Mouse (Mus musculus): ENCODE measurements around the gene Gm17428. TPM values are rescaled to one million over a fixed set of nuclear protein-coding genes. Genes with fewer than 3 reads are reported as not detected.
"Not testable (repeated sequence)": the region's sequence is repeated elsewhere in the genome, so short reads cannot be mapped to it uniquely, and the experiment has no call there.

The Gm17428 gene
- total RNA-seq, 2 experiments from 2014 or later = not detected

- no peak for ATAC-seq (replicated peaks; ENCODE audit: low FRiP score, poor library complexity, severe bottlenecking)
These were observed 2.5 kb upstream of the Gm17428 start for GRCm38 (mm10) chr14:54974068-54974791.

GRCm38 (mm10) chr14:54978664-54979063 is 1.9 kb downstream of the Gm17428 start:
- ATAC-seq (replicated peaks; ENCODE audit: low FRiP score, poor library complexity, severe bottlenecking) = 0 out of 2 replicates have a peak, but pooled peaks have one; percentile 20

- no peak for ATAC-seq (replicated peaks; ENCODE audit: low FRiP score, poor library complexity, severe bottlenecking)
These were observed 5.2 kb downstream of the Gm17428 start for GRCm38 (mm10) chr14:54981934-54982333.

GRCm38 (mm10) chr14:54988350-54988874 is 11.7 kb downstream of the Gm17428 start:
- not testable (repeated sequence) for ATAC-seq (replicated peaks; ENCODE audit: low FRiP score, poor library complexity, severe bottlenecking)

GRCm38 (mm10) chr14:54988882-54989281 is 12.1 kb downstream of the Gm17428 start:
- ATAC-seq (replicated peaks; ENCODE audit: low FRiP score, poor library complexity, severe bottlenecking) = no peak

GRCm38 (mm10) chr14:54989886-54990441 is 13.2 kb downstream of the Gm17428 start:
- no peak for ATAC-seq (replicated peaks; ENCODE audit: low FRiP score, poor library complexity, severe bottlenecking)

GRCm38 (mm10) chr14:54992196-54992595 is 15.5 kb downstream of the Gm17428 start:
- ATAC-seq (replicated peaks; ENCODE audit: low FRiP score, poor library complexity, severe bottlenecking) = no peak

GRCm38 (mm10) chr14:54993636-54994035 is 16.9 kb downstream of the Gm17428 start:
- no peak for ATAC-seq (replicated peaks; ENCODE audit: low FRiP score, poor library complexity, severe bottlenecking)

- no peak for ATAC-seq (replicated peaks; ENCODE audit: low FRiP score, poor library complexity, severe bottlenecking)
These were observed 17.6 kb downstream of the Gm17428 start, which contains the start of gene Myh7 for GRCm38 (mm10) chr14:54994136-54994868. Myh7 (minus strand) TSS chr14:54994626.

GRCm38 (mm10) chr14:54994869-54995186 is 18.1 kb downstream of the Gm17428 start:
- no peak for ATAC-seq (replicated peaks; ENCODE audit: low FRiP score, poor library complexity, severe bottlenecking)

- ATAC-seq (replicated peaks; ENCODE audit: low FRiP score, poor library complexity, severe bottlenecking) = no peak
These were observed 18.9 kb downstream of the Gm17428 start for GRCm38 (mm10) chr14:54995457-54996138.

- ATAC-seq (replicated peaks; ENCODE audit: low FRiP score, poor library complexity, severe bottlenecking) = no peak
These were observed 20.1 kb downstream of the Gm17428 start for GRCm38 (mm10) chr14:54996793-54997192.

- ATAC-seq (replicated peaks; ENCODE audit: low FRiP score, poor library complexity, severe bottlenecking) = no peak
These were observed 20.6 kb downstream of the Gm17428 start for GRCm38 (mm10) chr14:54997297-54997696.

GRCm38 (mm10) chr14:54998680-54999079 is 21.9 kb downstream of the Gm17428 start:
- ATAC-seq (replicated peaks; ENCODE audit: low FRiP score, poor library complexity, severe bottlenecking) = no peak

GRCm38 (mm10) chr14:54999868-55000267 is 23.1 kb downstream of the Gm17428 start:
- ATAC-seq (replicated peaks; ENCODE audit: low FRiP score, poor library complexity, severe bottlenecking) = not testable (repeated sequence)

- ATAC-seq (replicated peaks; ENCODE audit: low FRiP score, poor library complexity, severe bottlenecking) = no peak
These were observed 24.1 kb downstream of the Gm17428 start for GRCm38 (mm10) chr14:55000814-55001213.

- no peak for ATAC-seq (replicated peaks; ENCODE audit: low FRiP score, poor library complexity, severe bottlenecking)
These were observed 24.7 kb downstream of the Gm17428 start for GRCm38 (mm10) chr14:55001446-55001845.

- no peak for ATAC-seq (replicated peaks; ENCODE audit: low FRiP score, poor library complexity, severe bottlenecking)
These were observed 25.4 kb downstream of the Gm17428 start for GRCm38 (mm10) chr14:55001938-55002686.

GRCm38 (mm10) chr14:55002687-55003120 is 26.0 kb downstream of the Gm17428 start:
- ATAC-seq (replicated peaks; ENCODE audit: low FRiP score, poor library complexity, severe bottlenecking) = no peak
